Mouse (Mus musculus) CH12.LX (cell line): ENCODE data around the gene Spink4.

ENCODE experiments used
- CHD2 ChIP-seq: IDR thresholded peaks from 2 replicates; pipeline ENCODE4 v1.6.1; 2011; ENCODE audit warnings: low read length, improper control_type of control experiment
- CTCF ChIP-seq, 2 experiments: IDR thresholded peaks in 1 of 2; conservative IDR thresholded peaks in 1 of 2; 2 replicates each; pipeline ENCODE4 v1.5.1; 2011 to 2012; ENCODE audit warnings: low read depth in 2 of 2, low read length in 2 of 2, improper control_type of control experiment in 1 of 2, inconsistent platforms in 1 of 2, mild to moderate bottlenecking in 1 of 2, moderate library complexity in 1 of 2
- EP300 ChIP-seq: IDR thresholded peaks from 2 replicates; pipeline ENCODE4 v1.6.1; 2011; ENCODE audit warnings: low read length, improper control_type of control experiment
- KAT2A ChIP-seq: IDR thresholded peaks from 2 replicates; pipeline ENCODE4 v1.6.1; 2012; ENCODE audit warnings: low read length, improper control_type of control experiment, inconsistent platforms; ENCODE audit not compliant: insufficient replicate concordance
- MAFK ChIP-seq: IDR thresholded peaks from 2 replicates; pipeline ENCODE4 v1.6.1; 2011; ENCODE audit warnings: low read length, improper control_type of control experiment; ENCODE audit not compliant: insufficient replicate concordance
- POLR2A ChIP-seq: IDR thresholded peaks from 2 replicates; pipeline ENCODE4 v1.6.1; 2011; ENCODE audit warnings: low read depth, mild to moderate bottlenecking, improper control_type of control experiment, low read length
- SMC3 ChIP-seq: IDR thresholded peaks from 2 replicates; pipeline ENCODE4 v1.6.1; 2011; ENCODE audit warnings: low read depth, low read length, improper control_type of control experiment
- TCF12 ChIP-seq: IDR thresholded peaks from 2 replicates; pipeline ENCODE4 v1.6.1; 2014; ENCODE audit warnings: low read depth, mild to moderate bottlenecking, inconsistent platforms, low read length, improper control_type of control experiment
- UBTF ChIP-seq: IDR thresholded peaks from 2 replicates; pipeline ENCODE4 v1.6.1; 2012; ENCODE audit warnings: low read depth, mild to moderate bottlenecking, inconsistent platforms, low read length, improper control_type of control experiment, moderate library complexity
- ZNF384 ChIP-seq: IDR thresholded peaks from 2 replicates; pipeline ENCODE4 v1.6.1; 2012; ENCODE audit warnings: low read depth, low read length, improper control_type of control experiment, inconsistent platforms

- TF ChIP-seq ZNF384, result no peak
- TF ChIP-seq EP300, result no peak
- no peak for TF ChIP-seq POLR2A
- TF ChIP-seq CTCF (conservative IDR thresholded peaks at IDR 0.05 in 1 of 2, IDR thresholded peaks at IDR 0.05 in 1 of 2; ENCODE audit: low read depth in 2 of 2, low read length in 2 of 2), result no peak
- no peak for TF ChIP-seq MAFK
- no peak for TF ChIP-seq TCF12
- TF ChIP-seq KAT2A, result no peak
- no peak for TF ChIP-seq UBTF
- TF ChIP-seq CHD2, result no peak
- TF ChIP-seq SMC3, result no peak
These were observed 19.2 kb upstream of the Spink4 start for GRCm38 (mm10) chr4:40900612-40901011.
